Mouse (Mus musculus): ENCODE measurements at regions not wholly inside any gene's neighbourhood (a gene's known extent, or its start where the extent isn't known, plus 50 kb on each side); places are given as distances from the start of the nearest gene placed in this dataset.
"Not testable (repeated sequence)": the region's sequence is repeated elsewhere in the genome, so short reads cannot be mapped to it uniquely, and the experiment has no call there.

DNA sequence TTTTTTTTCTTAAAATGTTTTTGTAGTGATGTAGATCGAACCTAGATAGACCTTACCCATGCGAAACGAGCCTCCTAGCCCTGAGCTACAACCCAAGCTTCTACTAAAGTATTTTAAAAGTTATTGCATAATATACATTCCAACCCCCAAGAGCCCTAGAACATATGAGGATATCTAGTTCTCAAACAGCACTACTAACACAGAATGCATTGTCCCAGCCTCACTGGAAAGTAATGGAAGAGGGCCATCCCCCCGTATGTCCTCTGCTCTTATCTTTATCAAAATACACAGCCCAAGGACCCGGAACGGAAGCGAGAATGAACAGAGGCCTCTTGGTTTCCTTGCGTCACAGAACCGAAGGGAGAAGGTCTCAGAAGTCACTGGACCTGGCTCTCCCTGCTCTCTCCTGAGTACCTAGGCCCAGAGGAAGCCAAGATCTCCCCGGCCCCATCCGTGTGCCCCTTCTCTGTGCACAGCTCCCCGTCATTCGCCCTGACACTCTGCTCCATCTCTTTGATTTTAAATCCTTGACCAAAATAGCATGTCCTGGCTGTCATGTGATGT is 165.0 kb upstream of the Pkdcc start:
- peak; percentile 69 for DNase-seq

DNA sequence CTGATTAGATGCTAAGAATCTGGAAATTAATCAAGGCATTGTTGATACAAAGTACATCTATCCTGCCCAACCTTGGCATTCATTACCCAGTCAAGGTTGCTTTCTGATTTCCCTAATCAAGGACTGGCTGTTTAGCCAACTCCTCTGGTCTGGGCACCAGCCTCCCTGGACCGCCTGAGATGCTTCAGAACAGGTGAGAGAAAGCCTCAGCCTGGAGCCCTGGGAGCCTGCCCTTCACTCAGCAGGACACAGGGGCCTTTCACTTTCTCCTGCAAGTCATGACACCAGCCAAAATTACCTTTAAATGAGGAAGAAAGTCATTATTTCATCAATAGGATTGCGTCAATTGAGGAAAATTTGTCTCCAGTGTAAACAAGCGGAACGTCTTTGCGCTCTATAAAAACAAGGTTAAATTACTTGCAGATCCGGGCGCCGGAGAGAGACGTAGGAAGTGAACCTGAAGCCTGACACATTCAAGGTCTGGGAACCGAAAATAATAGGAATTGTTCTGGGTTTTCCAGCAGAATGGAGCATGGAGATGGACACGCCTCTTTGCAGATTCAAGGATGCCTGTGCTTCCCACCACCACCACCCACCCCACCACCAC is 164.4 kb upstream of the Pkdcc start:
- DNase-seq = peak; percentile 39

DNA sequence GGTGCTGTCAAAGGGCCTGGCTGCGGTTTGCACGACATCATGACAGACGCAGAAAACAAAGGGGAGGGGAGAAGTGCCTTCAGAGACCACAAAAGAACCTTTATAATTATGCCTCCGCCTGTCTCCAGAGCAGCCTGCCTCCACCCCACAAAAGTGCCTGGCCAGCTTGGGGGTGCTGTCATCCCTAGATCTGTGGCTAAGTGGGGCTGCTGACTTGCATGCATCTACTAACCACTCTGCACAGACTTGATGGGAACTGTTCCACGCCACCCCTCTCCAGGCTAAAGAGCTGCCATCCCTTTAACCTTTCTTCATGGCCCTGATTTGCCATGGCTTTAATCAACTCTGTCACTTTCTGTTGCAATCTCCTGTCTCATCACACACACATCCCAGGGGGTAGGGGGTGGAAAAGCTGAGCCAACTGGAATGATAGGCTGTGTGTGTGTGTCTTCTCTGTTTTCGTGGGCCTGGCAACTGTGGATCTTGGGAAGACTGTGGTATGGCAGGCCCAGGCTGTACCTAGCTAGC is 162.4 kb upstream of the Pkdcc start:
- peak; percentile 31 for DNase-seq

GRCm38 (mm10) chr17:83057832-83058231 is 157.3 kb upstream of the Pkdcc start:
- peak; percentile 75 for DNase-seq

DNA sequence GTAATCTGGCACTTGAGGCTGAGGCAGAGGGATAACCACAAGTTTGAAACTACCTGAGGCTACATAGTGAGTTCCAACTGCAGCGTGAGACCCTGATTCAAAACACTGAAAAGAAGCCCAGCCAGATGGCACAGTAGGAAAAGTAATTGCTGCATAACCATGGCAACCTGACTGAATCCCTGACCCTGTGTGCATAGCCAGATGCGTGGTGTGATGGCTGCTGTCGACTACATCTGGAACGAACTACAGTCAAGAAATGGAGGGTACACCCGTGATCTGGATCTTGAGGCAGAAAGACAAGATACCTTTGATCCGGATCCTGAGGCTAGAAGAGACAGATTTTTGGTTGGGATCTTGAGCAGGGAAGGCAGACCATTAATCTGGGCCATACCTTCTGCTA is 153.2 kb upstream of the Pkdcc start:
- no peak for DNase-seq

GRCm38 (mm10) chr17:83063848-83064247 is 151.2 kb upstream of the Pkdcc start:
- DNase-seq = no peak

- not testable (repeated sequence) for DNase-seq
Observed at GRCm38 (mm10) chr17:83064376-83064775, 150.7 kb upstream of the Pkdcc start.

GRCm38 (mm10) chr17:83069246-83069645 is 145.8 kb upstream of the Pkdcc start:
- DNase-seq = no peak

GRCm38 (mm10) chr17:83071746-83072145 is 143.3 kb upstream of the Pkdcc start:
- DNase-seq = no peak

GRCm38 (mm10) chr17:83072175-83072574 is 142.9 kb upstream of the Pkdcc start:
- no peak for DNase-seq

- DNase-seq = peak; percentile 60
Observed at GRCm38 (mm10) chr17:83074893-83075292, 140.2 kb upstream of the Pkdcc start.

DNA sequence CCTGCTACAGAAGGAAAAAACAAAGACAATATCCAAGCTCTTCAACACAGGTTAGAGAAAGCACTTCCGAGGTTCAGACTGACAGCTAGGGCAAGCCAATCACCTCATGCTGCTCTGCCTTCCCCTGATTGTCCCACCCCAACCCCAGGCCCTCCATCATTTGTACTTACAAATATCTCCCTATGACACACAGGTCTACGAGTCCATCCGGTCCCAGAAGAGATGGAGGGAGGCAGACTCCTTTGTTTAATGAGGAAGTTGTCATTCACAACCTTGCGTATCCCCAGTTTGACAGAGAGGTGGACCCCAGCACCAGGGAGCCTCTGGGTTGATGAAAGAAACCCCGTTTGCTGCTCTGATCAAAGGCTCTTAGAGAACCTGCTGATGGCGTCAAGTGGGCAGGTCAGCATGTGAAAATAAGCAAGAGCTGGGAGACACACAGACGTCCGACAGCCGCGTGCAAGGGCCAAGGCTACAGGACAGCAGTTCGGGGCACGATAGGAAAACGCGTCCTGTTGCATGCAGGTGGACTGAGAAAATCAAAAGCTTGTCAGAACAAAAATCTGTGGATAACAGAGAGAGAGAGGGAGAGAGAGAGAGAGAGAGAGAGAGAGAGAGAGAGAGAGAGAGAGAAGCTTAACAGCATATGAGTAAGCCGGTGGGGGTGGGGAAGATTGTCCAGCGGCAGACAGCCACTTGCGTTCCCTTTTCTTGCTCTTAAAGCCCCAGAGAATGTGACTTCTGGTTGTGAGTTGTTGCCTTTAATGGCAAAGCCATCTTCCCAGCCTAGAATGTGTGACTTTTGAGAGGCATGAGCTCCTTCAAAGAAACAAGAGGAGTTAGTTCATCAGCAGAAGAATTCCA is 137.1 kb upstream of the Pkdcc start:
- peak; percentile 29 for DNase-seq

- DNase-seq = peak; percentile 23
Observed at GRCm38 (mm10) chr17:83078601-83079360, 136.3 kb upstream of the Pkdcc start.

- DNase-seq = no peak
Observed at GRCm38 (mm10) chr17:83079361-83079685, 135.8 kb upstream of the Pkdcc start.

DNA sequence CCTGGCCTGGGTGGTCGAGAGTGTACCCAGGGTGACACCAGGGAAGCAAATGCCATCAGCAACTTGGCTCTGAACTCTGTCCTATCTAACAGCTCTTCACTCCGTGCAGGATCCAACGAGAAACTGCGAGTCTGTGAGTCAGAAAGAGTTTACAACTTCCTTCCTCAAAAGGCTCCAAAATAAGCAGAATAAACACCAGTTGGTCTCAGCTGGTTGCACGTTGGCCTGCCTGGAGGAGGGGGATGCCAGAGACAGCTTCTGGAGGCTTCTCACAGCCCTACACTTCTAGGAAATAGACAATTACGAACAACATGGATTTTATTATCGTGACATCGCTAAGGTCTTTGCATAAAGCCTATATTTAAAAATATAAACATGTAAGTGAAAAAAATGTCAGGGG is 133.4 kb upstream of the Pkdcc start:
- no peak for DNase-seq

DNA sequence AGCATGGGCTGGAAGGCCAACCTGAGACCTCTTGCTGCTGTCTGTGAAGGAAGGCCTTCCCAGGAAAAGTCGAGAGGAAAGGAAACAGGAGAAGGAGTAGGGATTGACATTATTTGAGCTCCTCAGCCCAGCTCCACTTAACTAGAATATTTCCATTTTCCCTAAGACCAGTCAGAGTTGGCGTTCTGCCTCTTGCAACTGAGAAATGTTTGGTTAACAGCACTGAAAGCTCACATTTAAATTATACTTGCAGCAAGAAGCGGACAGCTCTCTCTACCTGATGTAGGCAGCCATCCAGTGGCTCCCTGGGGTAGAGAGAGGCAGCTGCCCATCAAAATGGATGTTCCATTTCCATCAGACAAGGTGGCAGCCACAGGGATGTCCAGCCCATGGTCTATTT is 131.6 kb upstream of the Pkdcc start:
- DNase-seq = no peak

DNA sequence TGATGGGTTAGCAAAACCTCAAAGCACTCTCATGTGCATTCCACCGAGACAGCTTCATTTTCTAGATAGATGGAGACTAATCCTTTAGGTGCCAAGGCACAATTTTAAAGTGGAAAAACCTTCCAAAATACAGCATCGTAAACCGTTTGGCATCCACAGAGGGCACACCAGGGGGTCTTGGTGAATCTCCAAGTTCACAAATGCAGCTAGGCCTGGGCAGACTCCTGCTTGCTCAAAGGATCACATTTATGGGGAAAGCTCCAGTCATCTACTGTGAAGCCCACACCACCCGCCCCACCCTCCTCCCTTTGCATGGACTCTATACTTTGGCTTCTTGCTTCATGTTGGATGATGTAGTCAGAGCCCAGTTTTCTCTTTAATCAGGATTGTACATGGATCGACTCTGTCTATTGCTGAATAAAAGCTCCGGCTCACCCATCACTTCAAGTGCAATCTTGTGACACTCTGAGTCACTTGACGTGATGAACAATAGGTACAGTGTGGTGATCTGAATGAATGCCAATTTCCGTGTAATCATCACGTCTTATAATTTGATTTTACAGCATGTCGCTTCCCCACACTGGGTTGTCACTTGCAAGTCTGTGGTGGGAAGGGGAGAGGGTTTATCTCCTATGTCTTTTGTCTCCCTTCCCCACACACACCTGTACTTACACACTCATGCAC is 129.2 kb upstream of the Pkdcc start:
- DNase-seq = no peak

- DNase-seq = no peak
Observed at GRCm38 (mm10) chr17:83086703-83087102, 128.4 kb upstream of the Pkdcc start.

DNA sequence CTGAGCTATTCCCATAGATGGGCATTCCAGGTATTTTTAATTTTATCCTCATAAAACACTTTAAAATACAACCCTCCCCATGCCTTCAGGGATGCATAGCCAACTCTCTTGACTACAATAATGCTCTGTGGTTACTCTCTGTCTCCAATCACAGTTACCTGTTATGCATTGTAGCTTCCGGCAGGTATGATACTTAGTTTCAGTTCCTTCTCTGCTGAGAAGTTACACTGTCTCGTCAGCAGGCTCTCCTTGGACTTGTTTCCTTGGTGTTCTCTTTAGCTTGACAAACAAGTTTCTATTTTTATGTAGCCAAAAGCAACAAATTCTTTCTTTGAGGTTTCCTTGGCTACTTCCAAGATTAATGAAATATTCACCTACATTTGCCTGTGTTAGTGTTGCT is 126.6 kb upstream of the Pkdcc start:
- no peak for DNase-seq

DNA sequence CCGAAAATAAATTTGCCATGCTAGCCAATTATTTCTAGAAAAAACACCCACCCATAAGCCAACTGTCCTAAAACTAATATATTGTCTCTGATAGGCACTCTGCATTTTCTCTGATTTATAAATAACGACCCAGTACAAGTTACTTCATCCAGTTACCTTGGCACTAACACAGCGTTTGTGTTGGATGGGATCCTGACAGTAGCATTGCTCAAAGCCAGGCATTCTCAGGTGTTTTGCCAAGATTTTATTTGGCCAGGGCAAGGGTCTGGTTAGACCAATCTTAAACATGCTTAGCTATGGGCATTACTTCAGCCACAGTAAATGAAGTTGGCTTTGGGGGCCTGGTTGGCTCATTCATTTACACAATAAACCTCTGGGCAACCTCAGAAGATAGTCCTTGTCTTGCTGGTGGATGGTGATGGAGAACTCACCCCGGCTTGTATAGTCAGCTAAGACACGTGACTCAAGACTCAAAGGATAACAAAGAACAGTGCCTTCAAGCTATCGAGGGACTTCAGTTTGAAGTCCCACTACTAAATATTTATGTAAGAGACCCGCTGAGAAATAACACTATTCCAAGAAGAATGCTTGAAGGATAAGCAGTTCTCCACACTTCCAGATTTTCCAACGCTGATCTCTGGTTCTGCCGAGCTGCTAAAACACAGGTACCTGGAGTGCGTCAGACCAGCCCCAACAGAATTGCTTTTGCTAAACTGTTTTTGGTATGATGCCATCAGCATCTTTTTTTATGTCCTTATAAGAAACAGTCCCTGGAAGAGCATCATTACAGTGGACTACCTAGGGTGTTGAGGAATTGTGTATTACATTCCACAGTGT is 125.0 kb upstream of the Pkdcc start:
- DNase-seq = no peak

DNA sequence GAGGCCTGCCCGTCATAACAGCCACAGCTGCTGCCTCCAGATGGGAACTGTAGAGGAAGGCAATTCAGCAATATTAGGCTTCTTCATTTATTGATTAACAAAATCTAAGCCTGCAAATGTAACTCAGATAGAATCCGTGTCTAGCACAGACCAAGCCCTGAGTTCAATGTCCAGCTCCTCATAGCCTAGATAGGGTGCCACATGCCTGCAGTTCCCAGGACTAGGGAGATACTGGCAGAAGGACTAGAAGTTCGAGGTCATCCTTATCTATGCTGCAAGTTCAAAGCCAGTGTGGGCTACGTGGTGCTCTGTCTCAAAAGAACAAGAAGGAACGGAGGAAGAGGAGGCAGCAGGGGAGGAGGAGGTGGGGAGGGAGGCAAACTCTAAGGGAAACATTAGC is 121.2 kb upstream of the Pkdcc start:
- DNase-seq = no peak

All from adrenal gland, adult 8-10 months (tissue).